Mouse (Mus musculus): ENCODE data around the gene Cyp2j12.
"Not testable (repeated sequence)": the region's sequence is repeated elsewhere in the genome, so short reads cannot be mapped to it uniquely, and the experiment has no call there.

The Cyp2j12 gene

GRCm38 (mm10) chr4:96140732-96141467 is at the start of gene Cyp2j12:
Cyp2j12 (minus strand) TSS chr4:96141152.
- DNase-seq (ENCODE audit: low read depth, low spot score), result no peak

GRCm38 (mm10) chr4:96189321-96189720 is 48.4 kb upstream of the Cyp2j12 start:
- DNase-seq (ENCODE audit: low read depth, low spot score), result not testable (repeated sequence)

GRCm38 (mm10) chr4:96188671-96189070 is 47.7 kb upstream of the Cyp2j12 start:
- not testable (repeated sequence) for DNase-seq (ENCODE audit: low read depth, low spot score)

DNA sequence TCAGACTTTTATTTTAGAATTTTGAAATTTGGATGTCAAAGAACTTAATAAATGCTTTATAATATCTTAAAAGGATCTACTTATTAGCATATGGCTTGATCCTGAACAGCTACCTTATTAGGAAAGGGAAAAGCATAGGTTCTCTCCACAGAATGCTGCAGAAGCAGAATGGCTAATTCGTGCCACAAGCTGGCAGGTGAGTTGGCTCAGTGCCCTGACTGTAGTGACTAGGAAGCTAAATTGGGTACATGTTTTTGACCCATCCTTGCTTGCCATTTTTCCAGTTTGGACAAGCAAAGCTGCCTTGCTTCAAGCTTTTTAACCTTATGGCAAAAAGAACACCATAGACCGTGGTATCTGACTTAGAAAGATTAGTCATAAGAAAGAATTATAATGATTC is 47.2 kb upstream of the Cyp2j12 start:
- DNase-seq (ENCODE audit: low read depth, low spot score), result not testable (repeated sequence)

GRCm38 (mm10) chr4:96184716-96185115 is 43.8 kb upstream of the Cyp2j12 start:
- DNase-seq (ENCODE audit: low read depth, low spot score), result not testable (repeated sequence)

GRCm38 (mm10) chr4:96162839-96163238 is 21.9 kb upstream of the Cyp2j12 start:
- no peak for DNase-seq (ENCODE audit: low read depth, low spot score)

GRCm38 (mm10) chr4:96161575-96161974 is 20.6 kb upstream of the Cyp2j12 start:
- no peak for DNase-seq (ENCODE audit: low read depth, low spot score)

GRCm38 (mm10) chr4:96139226-96139625 is 1.7 kb downstream of the Cyp2j12 start:
- no peak for DNase-seq (ENCODE audit: low read depth, low spot score)

DNA sequence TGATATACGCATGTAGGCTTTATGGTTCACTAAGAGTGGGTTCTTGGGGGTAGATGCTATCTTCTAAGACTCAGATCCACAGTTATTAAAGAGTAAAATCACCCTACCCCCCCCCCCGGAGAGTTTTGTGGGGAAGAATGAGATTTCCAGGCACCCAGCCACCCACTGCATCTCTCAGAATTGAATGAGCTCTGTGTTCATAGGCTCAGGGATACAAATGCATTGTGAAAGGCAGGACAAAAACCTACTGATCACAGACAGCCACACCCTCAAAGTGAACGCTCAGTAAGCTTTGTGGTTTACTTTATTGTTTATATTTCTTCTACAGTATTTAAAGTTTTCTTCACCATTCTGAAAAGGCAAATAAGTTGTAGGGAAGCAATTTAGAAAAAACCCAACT is 6.7 kb downstream of the Cyp2j12 start:
- no peak for DNase-seq (ENCODE audit: low read depth, low spot score)

DNA sequence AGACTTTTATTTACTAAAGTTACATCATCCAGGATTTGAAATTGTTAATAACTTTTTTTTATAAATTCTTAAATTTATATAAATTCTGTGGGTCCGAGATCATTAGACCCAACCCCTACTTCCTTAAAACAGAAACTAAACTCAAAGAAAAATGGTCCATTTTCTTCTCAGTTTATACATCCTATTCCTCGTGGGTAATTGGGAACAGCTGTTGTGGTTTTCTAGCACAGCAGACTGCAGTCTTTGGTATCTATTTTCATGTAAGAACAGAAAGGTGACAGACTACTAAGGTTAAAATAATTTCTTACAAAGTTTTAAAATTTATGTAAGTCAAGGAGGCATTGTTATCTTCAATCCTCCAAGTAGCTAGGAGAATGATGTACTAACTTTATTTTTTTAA is 44.1 kb downstream of the Cyp2j12 start:
- DNase-seq (ENCODE audit: low read depth, low spot score), result no peak

DNA sequence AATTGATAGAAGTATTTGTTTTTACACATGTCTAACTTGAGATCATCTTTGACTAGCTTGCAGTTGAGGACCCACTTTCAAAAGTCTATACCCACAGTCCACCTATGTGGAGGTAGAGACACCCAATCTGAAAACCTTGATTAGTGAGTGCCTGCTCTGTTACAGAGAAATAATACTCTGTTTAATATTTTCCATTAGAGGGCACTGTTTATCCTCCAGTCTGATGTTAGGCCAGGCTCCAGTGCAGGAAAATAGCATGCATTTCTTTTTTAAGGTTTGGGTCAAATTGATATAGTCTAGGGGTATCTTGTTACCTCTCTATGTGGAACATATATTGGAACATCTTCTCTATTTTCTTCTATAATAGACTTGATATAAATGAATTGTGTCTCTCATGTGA is 49.1 kb downstream of the Cyp2j12 start:
- DNase-seq (ENCODE audit: low read depth, low spot score), result no peak

- not testable (repeated sequence) for DNase-seq (ENCODE audit: low read depth, low spot score)
Measured at GRCm38 (mm10) chr4:96089356-96090048, 51.5 kb downstream of the Cyp2j12 start.

GRCm38 (mm10) chr4:96078308-96078707 is 62.6 kb downstream of the Cyp2j12 start:
- DNase-seq (ENCODE audit: low read depth, low spot score), result no peak

DNA sequence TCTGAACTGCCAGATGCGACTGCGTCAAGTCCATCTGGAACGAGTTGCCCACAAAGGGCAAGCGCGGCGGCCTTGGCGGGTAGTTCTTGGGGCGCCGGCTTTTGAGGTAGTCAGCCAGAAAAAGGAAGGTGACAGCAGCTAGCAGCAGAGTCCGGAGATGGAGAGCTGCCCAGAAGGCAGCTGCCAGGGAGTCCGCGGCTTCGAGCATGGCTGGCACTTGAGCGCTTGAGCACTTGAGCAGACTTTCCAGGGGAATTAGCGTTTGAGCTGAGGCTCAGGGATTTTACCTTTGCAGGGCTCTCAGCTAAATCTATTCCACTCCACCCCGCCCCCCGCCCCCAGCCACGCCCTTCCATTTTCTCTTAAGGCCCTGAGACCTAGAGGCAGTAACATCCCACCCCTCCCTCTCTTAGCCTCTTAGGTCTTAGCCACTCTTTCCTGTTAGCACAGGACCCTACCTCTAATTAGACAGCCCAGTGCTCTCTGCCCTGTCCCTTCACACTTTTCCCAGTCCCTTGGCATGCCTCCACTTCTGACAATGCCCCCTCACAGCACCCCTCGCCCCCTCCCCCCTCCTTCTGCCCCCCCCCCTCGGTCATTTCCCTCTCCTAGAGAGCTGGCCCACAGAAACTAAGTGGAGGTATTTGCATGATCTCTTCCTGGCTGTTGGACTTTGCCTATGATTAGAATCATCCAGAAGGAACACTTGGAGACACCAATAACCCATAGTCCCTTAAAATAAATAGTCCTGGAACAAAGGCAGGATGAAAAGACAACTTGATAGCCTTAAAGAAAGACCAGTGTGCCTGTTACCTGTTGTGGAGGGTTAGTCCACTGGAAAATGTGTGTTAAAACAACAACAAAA is 63.5 kb downstream of the Cyp2j12 start, which contains the start of gene Cyp2j13:
Gene Cyp2j13, minus strand, starts transcription at position 286 of the 865 bp plus-strand sequence.
- peak; percentile 27 for DNase-seq (ENCODE audit: low read depth, low spot score)

DNA sequence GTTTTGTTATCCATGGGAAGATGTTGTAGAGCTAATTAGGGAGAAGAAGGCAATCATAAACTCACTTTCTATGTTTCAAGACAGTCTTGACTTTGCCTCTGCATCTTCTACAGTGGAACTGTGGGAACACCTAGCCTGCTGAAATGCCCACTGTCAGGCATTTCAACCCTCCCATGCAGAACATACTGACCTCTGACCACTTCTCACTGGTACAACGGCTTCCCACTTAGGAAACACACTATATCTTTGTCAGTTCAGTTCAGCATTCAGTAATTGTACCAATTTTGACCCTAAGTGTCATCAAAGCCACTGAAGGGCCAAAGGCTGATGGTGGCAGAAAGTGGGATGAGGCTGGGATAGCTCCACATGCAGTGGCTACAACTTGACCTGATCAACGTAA is 78.9 kb downstream of the Cyp2j12 start:
- no peak for DNase-seq (ENCODE audit: low read depth, low spot score)

GRCm38 (mm10) chr4:96060106-96060505 is 80.8 kb downstream of the Cyp2j12 start:
- no peak for DNase-seq (ENCODE audit: low read depth, low spot score)

Measured in retina, postnatal 7 days (tissue).